8 mouse cellular contexts compared by ENCODE assay signal in genomic region chr17:35836991-35837422, GRCm38 (mm10). TPM values are rescaled to one million over a fixed set of nuclear protein-coding genes. Genes with fewer than 3 reads are reported as not detected.
A peak's percentile ranks its signal among the peaks of the same experiment; 100 is the strongest.
DNase-seq lines count a peak whose midpoint lies in the region; ATAC-seq and TF ChIP-seq lines count a peak whose summit lies in the region.

No protein-coding gene starts in this region.

- H3K27me3 ChIP-seq in hindbrain, embryonic 13.5 days, result no peaks in the 10 kb centered on the region

- peak; percentile 25 for ATAC-seq in hindbrain, embryonic 13.5 days (ENCODE audit: low FRiP score)
- ATAC-seq in monocyte, adult 5-6 weeks (replicated peaks; ENCODE audit: insufficient number of reproducible peaks, low FRiP score, low TSS enrichment, poor library complexity, severe bottlenecking), result no peak

- H3K4me3 ChIP-seq in hindbrain, embryonic 13.5 days, result peak overlapping the region; percentile 96
- H3K4me3 ChIP-seq in left cerebral cortex, adult 2 months, result peak overlapping the region; percentile 64
- H3K4me3 ChIP-seq in macrophage (ENCODE audit: inconsistent target), result peak overlapping the region; percentile 98

- intact Hi-C loops in left cerebral cortex, adult 2 months (cut with DNase I), result loop anchor here (2.0 to 5.0 kb wide), 2 partner anchors 38 to 80 kb away; partner anchors contain the start of genes Mrps18b and Ppp1r10

- no peaks in the 10 kb centered on the region for H3K9me3 ChIP-seq in hindbrain, embryonic 13.5 days

- 1% methylated on average over 21 of the region's 25 CpGs for WGBS in hindbrain, embryonic 13.5 days
- WGBS in macrophage (ENCODE audit: missing documents), result under 1% methylated on average over 21 of the region's 25 CpGs

- peaks cover 47% of the 10 kb centered on the region for H3K36me3 ChIP-seq in hindbrain, embryonic 13.5 days
- peaks cover 36% of the 10 kb centered on the region for H3K36me3 ChIP-seq in macrophage (ENCODE audit: inconsistent target)

- peaks cover 53% of the 10 kb centered on the region for H3K79me2 ChIP-seq in macrophage (ENCODE audit: inconsistent target)

- H3K4me2 ChIP-seq in hindbrain, embryonic 13.5 days, result peak overlapping the region; percentile 92

- DNase-seq in R1 (ENCODE audit: low read depth, low spot score), result peak; percentile 96
- DNase-seq in cerebellum, adult 9-11 months, result peak; percentile 86
- peak; percentile 76 to 83 for DNase-seq in frontal cortex, postnatal 14 days (ENCODE audit: low spot score in 2 of 2)
- DNase-seq in left cerebral cortex, adult 2 months (ENCODE audit: extremely low spot score in 1 of 2, low spot score in 2 of 2), result peak; percentile 84 to 89
- DNase-seq in right cerebral cortex, postnatal 14 days, result peak; percentile 86

- H3K27ac ChIP-seq in hindbrain, embryonic 13.5 days, result peak overlapping the region; percentile 99
- peak overlapping the region; percentile 89 for H3K27ac ChIP-seq in left cerebral cortex, adult 2 months
- peak overlapping the region; percentile 96 for H3K27ac ChIP-seq in macrophage

- H3K9ac ChIP-seq in hindbrain, embryonic 13.5 days, result peak overlapping the region; percentile 100

- peaks cover 60% of the 10 kb centered on the region for H3K4me1 ChIP-seq in hindbrain, embryonic 13.5 days (replicated peaks)

- TF ChIP-seq CTCF in left cerebral cortex, adult 2 months (IDR thresholded peaks at IDR 0.05), result no peak

RNA-seq across cellular contexts. Expression of gene Tubb5, which starts 1.1 kb away (rescaled TPM):
- 1,714 and 1,822 TPM in 2 replicates for polyA plus RNA-seq in hindbrain, embryonic 13.5 days (2015; fragmentation: Nextera tagmentation; extraction: Ambion mirVana)
- 100 to 1,000 TPM; 417 to 433 TPM for total RNA-seq in left cerebral cortex, adult 2 months (2021)
- total RNA-seq in macrophage (2018; cell fraction: chromatin; rRNA removed), result 100 to 1,000 TPM in 2 of 26 experiments, 10 to 100 TPM in 21, 1 to 10 TPM in 3; 6.5 to 144 (median 36.4) TPM
- total RNA-seq in macrophage (2018; cell fraction: cytosol; rRNA removed), result 100 to 1,000 TPM; 196 to 602 (median 339) TPM
- 100 to 1,000 TPM in 17 of 26 experiments, 10 to 100 TPM in 9; 35.0 to 372 (median 132) TPM for total RNA-seq in macrophage (2018; cell fraction: nucleus; rRNA removed)
- polyA plus RNA-seq in macrophage (2018), result 187 to 603 TPM (median 205 TPM) in 3 replicates
- 138 to 179 TPM (median 139 TPM) in 3 replicates for total RNA-seq in monocyte, adult 5-6 weeks (2017)

RNA-seq across cellular contexts. Expression of gene Mdc1, which starts 4.3 kb away (rescaled TPM):
- 11.0 and 11.3 TPM in 2 replicates for polyA plus RNA-seq in hindbrain, embryonic 13.5 days (2015; fragmentation: Nextera tagmentation; extraction: Ambion mirVana)
- 10 to 100 TPM; 14.6 to 17.8 TPM for total RNA-seq in left cerebral cortex, adult 2 months (2021)
- total RNA-seq in macrophage (2018; cell fraction: chromatin; rRNA removed), result 10 to 100 TPM in 23 of 26 experiments, 1 to 10 TPM in 3; 7.4 to 51.1 (median 30.4) TPM
- total RNA-seq in macrophage (2018; cell fraction: cytosol; rRNA removed), result 10 to 100 TPM; 10.2 to 24.5 (median 18.6) TPM
- 10 to 100 TPM in 23 of 26 experiments, 1 to 10 TPM in 3; 9.1 to 73.1 (median 23.0) TPM for total RNA-seq in macrophage (2018; cell fraction: nucleus; rRNA removed)
- 12.5 to 32.8 TPM (median 22.9 TPM) in 3 replicates for polyA plus RNA-seq in macrophage (2018)
- 10.9 to 26.0 TPM (median 11.1 TPM) in 3 replicates for total RNA-seq in monocyte, adult 5-6 weeks (2017)

RNA-seq across cellular contexts. Expression of gene Flot1, which starts 14.0 kb away (rescaled TPM):
- polyA plus RNA-seq in hindbrain, embryonic 13.5 days (2015; fragmentation: Nextera tagmentation; extraction: Ambion mirVana), result 75.2 and 78.8 TPM in 2 replicates
- 100 to 1,000 TPM; 137 to 144 TPM for total RNA-seq in left cerebral cortex, adult 2 months (2021)
- total RNA-seq in macrophage (2018; cell fraction: chromatin; rRNA removed), result 100 to 1,000 TPM in 13 of 26 experiments, 10 to 100 TPM in 13; 29.5 to 202 (median 99.7) TPM
- total RNA-seq in macrophage (2018; cell fraction: cytosol; rRNA removed), result 10 to 100 TPM; 38.5 to 62.3 (median 49.4) TPM
- 100 to 1,000 TPM in 2 of 26 experiments, 10 to 100 TPM in 24; 20.3 to 134 (median 61.4) TPM for total RNA-seq in macrophage (2018; cell fraction: nucleus; rRNA removed)
- polyA plus RNA-seq in macrophage (2018), result 42.9 to 64.8 TPM (median 56.1 TPM) in 3 replicates
- total RNA-seq in monocyte, adult 5-6 weeks (2017), result 70.0 to 84.2 TPM (median 77.9 TPM) in 3 replicates

RNA-seq across cellular contexts. Expression of gene Ier3, which starts 15.5 kb away (rescaled TPM):
- 8.2 and 9.2 TPM in 2 replicates for polyA plus RNA-seq in hindbrain, embryonic 13.5 days (2015; fragmentation: Nextera tagmentation; extraction: Ambion mirVana)
- 10 to 100 TPM; 14.7 to 17.5 TPM for total RNA-seq in left cerebral cortex, adult 2 months (2021)
- 100 to 1,000 TPM in 10 of 26 experiments, 10 to 100 TPM in 16; 31.1 to 248 (median 85.2) TPM for total RNA-seq in macrophage (2018; cell fraction: chromatin; rRNA removed)
- total RNA-seq in macrophage (2018; cell fraction: cytosol; rRNA removed), result 1,000 to 10,000 TPM in 1 of 26 experiments, 100 to 1,000 TPM in 17, 10 to 100 TPM in 8; 55.4 to 1,018 (median 242) TPM
- total RNA-seq in macrophage (2018; cell fraction: nucleus; rRNA removed), result 100 to 1,000 TPM in 24 of 26 experiments, 10 to 100 TPM in 2; 54.3 to 647 (median 225) TPM
- 20.7 to 61.5 TPM (median 37.3 TPM) in 3 replicates for polyA plus RNA-seq in macrophage (2018)
- 17.2 to 77.7 TPM (median 52.8 TPM) in 3 replicates for total RNA-seq in monocyte, adult 5-6 weeks (2017)

RNA-seq across cellular contexts. Expression of gene Nrm, which starts 24.1 kb away (rescaled TPM):
- polyA plus RNA-seq in hindbrain, embryonic 13.5 days (2015; fragmentation: Nextera tagmentation; extraction: Ambion mirVana), result 26.4 and 26.9 TPM in 2 replicates
- total RNA-seq in left cerebral cortex, adult 2 months (2021), result 1 to 10 TPM; 2.1 to 4.1 TPM
- 1 to 10 TPM in 12 of 26 experiments, under 1 TPM in 3, not detected in 11; 0.48 to 6.9 (median 1.9) TPM for total RNA-seq in macrophage (2018; cell fraction: chromatin; rRNA removed)
- 1 to 10 TPM; 4.5 to 9.2 (median 6.2) TPM for total RNA-seq in macrophage (2018; cell fraction: cytosol; rRNA removed)
- total RNA-seq in macrophage (2018; cell fraction: nucleus; rRNA removed), result 10 to 100 TPM in 4 of 26 experiments, 1 to 10 TPM in 22; 2.0 to 31.9 (median 4.7) TPM
- 5.9 to 14.4 TPM (median 6.8 TPM) in 3 replicates for polyA plus RNA-seq in macrophage (2018)
- total RNA-seq in monocyte, adult 5-6 weeks (2017), result 18.1 to 25.9 TPM (median 25.6 TPM) in 3 replicates
